Mouse (Mus musculus): ENCODE data around the gene Socs3. TPM values are rescaled to one million over a fixed set of nuclear protein-coding genes. Genes with fewer than 3 reads are reported as not detected.
A peak's percentile ranks its signal among the peaks of the same experiment; 100 is the strongest.

Socs3 gene
- total and polyA plus RNA-seq, 2 experiments = 2.0 to 7.5 TPM

DNA sequence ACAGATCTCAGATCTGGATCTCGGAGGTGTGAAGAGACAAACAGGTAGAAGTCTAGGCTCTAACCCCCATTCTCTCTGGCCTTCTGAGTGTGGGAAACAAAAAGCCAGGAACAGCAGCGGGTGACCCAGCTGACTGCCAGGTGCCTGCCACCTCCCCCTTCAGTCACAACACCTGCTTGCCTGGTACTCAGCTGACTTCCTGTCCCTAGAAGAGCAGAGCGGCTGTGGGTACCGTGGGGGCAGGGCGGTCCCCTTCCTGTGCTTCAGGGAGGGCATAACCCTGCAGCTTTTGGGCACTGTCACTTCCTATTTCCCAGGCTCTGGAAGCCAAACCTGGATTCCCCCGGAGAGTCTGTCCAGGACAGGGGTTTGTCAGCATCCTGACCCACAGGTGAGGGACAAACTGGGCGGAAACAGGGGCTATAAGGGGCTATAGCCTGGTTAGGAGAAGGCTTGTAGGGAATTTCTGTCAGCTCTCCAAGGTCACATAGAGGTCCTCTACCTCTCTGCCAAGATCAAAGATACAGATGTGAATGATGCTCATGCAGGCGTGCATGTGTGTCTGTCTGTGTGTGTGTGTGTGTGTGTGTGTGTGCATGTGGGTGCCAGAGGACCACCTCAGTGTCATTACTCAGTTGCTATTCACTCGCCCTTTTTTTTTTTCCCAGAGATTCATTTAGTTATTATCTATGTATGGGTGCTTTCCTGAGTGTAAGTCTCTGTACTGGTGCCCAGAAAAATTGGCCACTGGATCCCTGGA is 17.5 kb downstream of the Socs3 start:
- WGBS = 73% methylated on average over 9 of the region's 9 CpGs
- no peak for DNase-seq (ENCODE audit: extremely low read depth, low read depth, low spot score)
- no peak for TF ChIP-seq CTCF (IDR thresholded peaks at IDR 0.05; ENCODE audit: low read depth, low read length)
- no peak for TF ChIP-seq POLR2A (IDR thresholded peaks at IDR 0.05; ENCODE audit: extremely low read depth, insufficient read depth, low read length)
- Histone ChIP-seq H3K4me1 (ENCODE audit: control insufficient read depth, insufficient read depth, low read length) (no peaks in the 10 kb centered on the region), H3K79me2 (ENCODE audit: control insufficient read depth, insufficient read depth, low read length) (no peaks in the 10 kb centered on the region), H3K9ac (ENCODE audit: low read depth, low read length) (no peak overlapping the region), H3K4me3 (ENCODE audit: insufficient read depth, low read depth, low read length) (no peak overlapping the region), H3K27ac (replicated peaks; ENCODE audit: insufficient read depth, low read depth, low read length) (no peak overlapping the region), H3K36me3 (ENCODE audit: control insufficient read depth, insufficient read depth, low read length) (no peaks in the 10 kb centered on the region), H3K27me3 (ENCODE audit: control insufficient read depth, insufficient read depth, low read length) (no peaks in the 10 kb centered on the region)

DNA sequence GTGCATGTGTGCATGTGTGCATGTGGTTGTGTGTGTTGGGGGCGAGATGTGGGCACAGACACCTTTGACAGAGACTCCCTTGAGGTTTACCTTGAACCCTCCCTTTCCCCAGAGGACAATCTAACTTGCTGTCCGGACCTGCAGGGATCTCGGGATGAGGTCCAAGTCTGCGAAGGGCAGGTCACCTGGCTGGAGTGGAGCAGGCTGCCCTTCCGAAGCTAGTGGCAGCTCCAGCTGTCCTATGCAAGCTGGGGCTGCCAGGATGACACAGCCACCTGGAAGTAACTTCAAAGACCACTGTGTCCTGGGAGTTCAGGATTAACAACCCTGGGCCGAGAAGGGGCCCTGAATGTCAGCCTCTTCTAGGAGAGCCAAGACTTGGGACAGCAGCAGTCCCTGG is 18.5 kb downstream of the Socs3 start:
- H3K79me2 ChIP-seq (ENCODE audit: control insufficient read depth, insufficient read depth, low read length) = no peaks in the 10 kb centered on the region
- DNase-seq (ENCODE audit: extremely low read depth, low read depth, low spot score) = peak; percentile 28
- WGBS = 79% methylated on average over 6 of the region's 6 CpGs
- H3K27ac ChIP-seq (replicated peaks; ENCODE audit: insufficient read depth, low read depth, low read length) = no peak overlapping the region
- H3K36me3 ChIP-seq (ENCODE audit: control insufficient read depth, insufficient read depth, low read length) = no peaks in the 10 kb centered on the region
- H3K9ac ChIP-seq (ENCODE audit: low read depth, low read length) = no peak overlapping the region
- no peak overlapping the region for H3K4me3 ChIP-seq (ENCODE audit: insufficient read depth, low read depth, low read length)
- H3K27me3 ChIP-seq (ENCODE audit: control insufficient read depth, insufficient read depth, low read length) = no peaks in the 10 kb centered on the region
- no peaks in the 10 kb centered on the region for H3K4me1 ChIP-seq (ENCODE audit: control insufficient read depth, insufficient read depth, low read length)
- TF ChIP-seq CTCF (IDR thresholded peaks at IDR 0.05; ENCODE audit: low read depth, low read length) (no peak), POLR2A (IDR thresholded peaks at IDR 0.05; ENCODE audit: extremely low read depth, insufficient read depth, low read length) (no peak)

DNA sequence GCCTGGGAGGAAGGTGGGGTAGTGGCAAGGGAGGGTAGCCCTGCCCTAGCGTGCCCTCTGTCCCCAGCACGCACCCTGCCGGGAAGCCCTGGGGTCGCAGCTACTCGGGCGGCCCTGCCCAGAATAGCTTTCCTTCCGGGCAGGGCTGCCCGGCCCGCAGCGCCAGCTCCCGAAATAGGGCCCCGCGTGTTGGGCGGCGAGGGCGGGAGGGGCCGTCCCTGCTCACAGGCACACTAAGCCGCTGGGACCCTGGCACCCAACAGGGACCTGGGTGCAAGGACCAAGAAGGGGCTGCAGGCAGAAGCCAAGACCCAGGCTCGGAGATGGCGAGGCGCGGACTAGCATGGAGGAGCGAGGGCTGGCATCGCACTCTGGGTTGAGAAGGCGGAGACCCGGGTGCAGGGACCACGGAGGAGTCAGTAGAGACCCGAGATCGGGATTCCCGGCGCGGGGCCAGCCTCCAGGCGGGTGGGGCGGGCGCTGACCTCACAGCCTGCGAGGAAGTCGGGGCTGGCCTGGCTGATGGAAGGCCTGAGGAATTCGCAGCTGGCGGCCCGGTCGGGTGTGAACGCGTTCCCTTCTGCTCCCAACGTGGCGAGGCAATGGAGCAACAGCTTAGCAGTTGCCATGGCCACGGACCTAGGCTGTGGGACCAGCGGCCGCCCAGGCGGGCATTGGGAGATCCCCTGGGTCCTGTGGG is 20.3 kb downstream of the Socs3 start:
- 22% methylated on average over 49 of the region's 49 CpGs for WGBS
- Histone ChIP-seq H3K27me3 (ENCODE audit: control insufficient read depth, insufficient read depth, low read length) (no peaks in the 10 kb centered on the region), H3K36me3 (ENCODE audit: control insufficient read depth, insufficient read depth, low read length) (no peaks in the 10 kb centered on the region), H3K79me2 (ENCODE audit: control insufficient read depth, insufficient read depth, low read length) (no peaks in the 10 kb centered on the region), H3K4me1 (ENCODE audit: control insufficient read depth, insufficient read depth, low read length) (peaks cover 5% of the 10 kb centered on the region; the same call in 1 of the 2 replicates), H3K27ac (replicated peaks; ENCODE audit: insufficient read depth, low read depth, low read length) (peak overlapping the region; percentile 49), H3K4me3 (ENCODE audit: insufficient read depth, low read depth, low read length) (peak overlapping the region; percentile 56), H3K9ac (ENCODE audit: low read depth, low read length) (peak overlapping the region; percentile 67)
- TF ChIP-seq CTCF (IDR thresholded peaks at IDR 0.05; ENCODE audit: low read depth, low read length) (0 out of 2 replicates have a peak, but pooled peaks have one; percentile 24), POLR2A (IDR thresholded peaks at IDR 0.05; ENCODE audit: extremely low read depth, insufficient read depth, low read length) (no peak)
- no peak for DNase-seq (ENCODE audit: extremely low read depth, low read depth, low spot score)

DNA sequence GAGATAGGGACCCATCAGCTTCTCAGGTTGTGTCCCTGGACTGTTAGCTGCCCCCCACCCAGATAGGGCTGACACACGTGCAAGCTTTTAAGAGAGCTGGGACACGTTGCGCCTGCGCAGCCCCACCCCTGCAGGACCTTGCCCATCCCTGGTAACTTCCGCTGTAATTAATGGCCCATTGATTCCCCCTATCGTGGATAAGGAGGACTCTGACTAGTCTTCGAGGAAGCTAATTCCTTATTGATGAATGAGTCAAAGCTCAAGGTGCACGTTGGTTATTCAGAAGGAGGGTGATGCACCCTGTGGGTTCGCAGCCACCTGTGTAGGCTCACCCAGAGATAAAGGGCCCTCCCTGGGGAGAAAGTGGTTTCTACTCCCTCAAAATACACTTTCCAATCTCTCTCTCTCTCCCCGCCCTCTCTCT is 22.8 kb downstream of the Socs3 start:
- 76% methylated on average over 10 of the region's 10 CpGs for WGBS
- TF ChIP-seq POLR2A (IDR thresholded peaks at IDR 0.05; ENCODE audit: extremely low read depth, insufficient read depth, low read length) (no peak), CTCF (IDR thresholded peaks at IDR 0.05; ENCODE audit: low read depth, low read length) (no peak)
- no peak for DNase-seq (ENCODE audit: extremely low read depth, low read depth, low spot score)
- Histone ChIP-seq H3K79me2 (ENCODE audit: control insufficient read depth, insufficient read depth, low read length) (no peaks in the 10 kb centered on the region), H3K27me3 (ENCODE audit: control insufficient read depth, insufficient read depth, low read length) (no peaks in the 10 kb centered on the region), H3K4me3 (ENCODE audit: insufficient read depth, low read depth, low read length) (no peak overlapping the region), H3K4me1 (ENCODE audit: control insufficient read depth, insufficient read depth, low read length) (peaks cover 5% of the 10 kb centered on the region; the same call in 1 of the 2 replicates), H3K9ac (ENCODE audit: low read depth, low read length) (no peak overlapping the region), H3K27ac (replicated peaks; ENCODE audit: insufficient read depth, low read depth, low read length) (no peak overlapping the region), H3K36me3 (ENCODE audit: control insufficient read depth, insufficient read depth, low read length) (no peaks in the 10 kb centered on the region)

DNA sequence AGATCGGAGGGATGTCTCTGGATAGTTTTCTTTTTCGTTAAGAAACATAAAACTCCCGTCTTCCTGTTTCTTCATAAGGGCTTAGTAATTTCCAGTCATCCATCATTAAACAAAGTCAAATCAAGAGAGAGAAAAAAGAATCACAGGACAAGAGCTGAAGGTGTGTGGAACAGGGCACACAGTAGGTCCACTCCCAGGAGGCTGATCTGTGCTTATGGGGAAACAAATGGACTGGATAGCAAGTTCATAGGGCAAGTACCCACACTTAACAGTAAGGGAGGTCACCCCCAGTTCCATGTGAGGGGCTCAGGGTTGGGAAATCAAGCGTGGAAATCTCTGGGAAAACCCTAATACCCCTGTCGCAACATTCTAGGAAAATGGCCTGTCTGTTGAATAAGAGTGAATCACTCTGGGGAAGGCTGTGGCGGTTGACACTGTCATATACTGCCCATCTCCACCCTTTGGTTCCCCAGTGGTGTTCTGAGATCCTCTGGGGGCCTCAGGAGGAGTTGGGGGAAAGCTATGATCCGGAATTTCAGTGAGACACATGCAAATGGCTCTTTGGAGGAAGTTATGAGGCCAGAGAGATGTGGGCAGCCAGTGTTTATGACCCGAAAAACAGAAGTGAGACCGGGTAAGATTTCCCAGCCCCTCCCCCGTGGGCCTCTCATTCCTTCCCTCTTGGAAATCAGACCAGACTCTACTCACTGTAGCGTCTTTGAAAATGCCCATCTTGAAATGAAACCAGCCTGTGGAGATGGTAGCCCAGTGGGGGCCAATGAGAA is 23.5 kb downstream of the Socs3 start:
- H3K79me2 ChIP-seq (ENCODE audit: control insufficient read depth, insufficient read depth, low read length) = no peaks in the 10 kb centered on the region

More for the DNA sequence above, 23.5 kb downstream of the Socs3 start:
- Histone ChIP-seq H3K4me1 (ENCODE audit: control insufficient read depth, insufficient read depth, low read length) (peaks cover 5% of the 10 kb centered on the region; the same call in 1 of the 2 replicates), H3K36me3 (ENCODE audit: control insufficient read depth, insufficient read depth, low read length) (no peaks in the 10 kb centered on the region), H3K9ac (ENCODE audit: low read depth, low read length) (no peak overlapping the region), H3K27ac (replicated peaks; ENCODE audit: insufficient read depth, low read depth, low read length) (no peak overlapping the region), H3K27me3 (ENCODE audit: control insufficient read depth, insufficient read depth, low read length) (no peaks in the 10 kb centered on the region), H3K4me3 (ENCODE audit: insufficient read depth, low read depth, low read length) (no peak overlapping the region)
- TF ChIP-seq CTCF (IDR thresholded peaks at IDR 0.05; ENCODE audit: low read depth, low read length) (no peak), POLR2A (IDR thresholded peaks at IDR 0.05; ENCODE audit: extremely low read depth, insufficient read depth, low read length) (no peak)
- peak; percentile 33 for DNase-seq (ENCODE audit: extremely low read depth, low read depth, low spot score)
- 83% methylated on average over 11 of the region's 11 CpGs for WGBS
